Mouse (Mus musculus) frontal cortex, postnatal 36 days (tissue): ENCODE measurements around the gene Ankrd34c.

Experiments
- DNase-seq, 2 experiments: peaks; one replicate each; pipeline ENCODE4 v3.0.0; 2022; ENCODE audit warnings: low spot score in 2 of 2

Ankrd34c gene

DNA sequence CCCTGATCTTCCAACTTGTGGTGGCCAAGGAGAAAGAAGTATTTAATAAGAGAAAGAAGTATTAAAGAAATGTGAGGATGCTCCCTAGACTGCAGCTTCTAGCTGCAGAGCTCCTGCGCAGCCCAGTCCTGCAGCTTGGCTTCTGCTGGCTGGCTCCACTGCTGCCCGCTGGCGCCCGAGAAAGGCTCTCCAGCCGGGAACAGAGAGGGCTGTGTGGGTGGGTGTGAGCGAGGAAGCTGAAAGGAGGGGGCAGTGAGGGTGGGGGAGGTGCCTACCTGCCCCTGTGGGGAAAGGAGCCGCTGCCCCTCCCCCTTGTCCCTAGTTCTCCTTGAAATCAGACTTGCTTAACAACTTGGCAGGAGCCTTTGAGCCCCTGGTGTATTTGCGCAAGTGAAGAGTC, at the start of gene Ankrd34c:
TSS of gene Ankrd34c (minus strand) at position 181 of the 400 bp plus-strand sequence.
- peak; percentile 50 to 62 for DNase-seq

GRCm38 (mm10) chr9:89787532-89787931, 49.3 kb upstream of the Ankrd34c start:
- no peak for DNase-seq

DNA sequence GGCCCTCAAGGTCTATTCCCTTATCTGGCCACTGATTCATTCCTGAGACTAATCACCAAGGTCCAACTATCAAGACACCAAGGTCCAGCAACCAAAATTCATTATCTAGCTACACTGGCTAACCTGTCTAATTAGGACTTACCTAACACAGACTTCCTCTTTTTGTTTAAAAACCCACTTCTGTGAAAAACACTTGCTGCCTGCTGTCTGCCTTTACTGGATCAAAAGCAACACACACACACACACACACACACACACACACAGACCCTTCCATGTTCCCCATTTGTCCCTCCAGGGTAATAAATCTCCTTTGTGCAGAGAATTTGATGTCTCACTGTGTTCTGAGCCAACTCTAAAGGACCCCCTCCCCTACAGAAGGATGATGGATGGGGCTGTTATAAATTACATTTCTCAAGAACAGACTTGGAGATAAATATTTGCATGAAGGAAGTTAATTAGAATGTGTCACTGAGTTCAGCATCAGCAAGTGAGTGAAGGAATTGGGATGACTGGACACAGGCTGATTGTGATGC, 43.2 kb upstream of the Ankrd34c start:
- no peak for DNase-seq

GRCm38 (mm10) chr9:89779237-89779636, 41.0 kb upstream of the Ankrd34c start:
- no peak for DNase-seq

GRCm38 (mm10) chr9:89771153-89771552, 32.9 kb upstream of the Ankrd34c start:
- no peak for DNase-seq

- no peak for DNase-seq
Observed at GRCm38 (mm10) chr9:89762017-89762416, 23.7 kb upstream of the Ankrd34c start.

DNA sequence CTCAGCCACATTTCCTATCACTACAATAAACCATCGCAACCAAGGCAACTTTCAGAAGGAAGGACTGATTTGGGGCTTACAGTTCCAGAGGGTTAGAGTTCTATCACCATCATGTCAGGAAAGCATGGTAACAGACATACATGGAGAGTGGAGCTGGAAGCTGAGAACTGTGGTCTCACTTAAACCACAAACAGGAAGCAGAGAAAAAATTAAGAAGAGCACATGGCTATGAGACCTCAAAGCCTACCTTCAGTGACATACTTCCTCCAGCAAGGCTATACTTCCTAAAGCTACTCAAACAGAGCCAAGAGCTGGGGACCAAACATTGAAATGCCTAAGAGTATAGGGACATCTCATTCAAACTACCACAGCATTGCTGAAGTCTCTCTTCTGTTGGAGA, 20.3 kb upstream of the Ankrd34c start:
- no peak for DNase-seq

DNA sequence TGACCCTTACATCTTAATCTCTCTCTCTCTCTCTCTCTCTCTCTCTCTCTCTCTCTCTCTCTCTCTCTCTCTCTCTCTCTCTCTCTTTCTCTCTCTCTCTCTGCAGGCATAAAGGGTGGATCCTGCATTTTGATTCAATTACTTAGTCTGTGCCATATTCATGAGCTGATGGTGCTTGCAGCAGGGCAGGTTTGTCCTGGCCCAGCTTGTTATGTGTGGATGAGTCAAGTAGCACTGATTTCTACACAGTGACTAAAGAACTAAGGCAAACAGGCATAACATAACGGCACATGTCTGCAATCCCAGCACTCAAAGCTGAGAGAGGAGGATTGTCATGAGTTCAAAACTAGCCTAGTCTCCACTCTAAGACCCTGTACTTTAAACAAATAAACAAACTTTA, 19.9 kb upstream of the Ankrd34c start:
- DNase-seq = no peak

DNA sequence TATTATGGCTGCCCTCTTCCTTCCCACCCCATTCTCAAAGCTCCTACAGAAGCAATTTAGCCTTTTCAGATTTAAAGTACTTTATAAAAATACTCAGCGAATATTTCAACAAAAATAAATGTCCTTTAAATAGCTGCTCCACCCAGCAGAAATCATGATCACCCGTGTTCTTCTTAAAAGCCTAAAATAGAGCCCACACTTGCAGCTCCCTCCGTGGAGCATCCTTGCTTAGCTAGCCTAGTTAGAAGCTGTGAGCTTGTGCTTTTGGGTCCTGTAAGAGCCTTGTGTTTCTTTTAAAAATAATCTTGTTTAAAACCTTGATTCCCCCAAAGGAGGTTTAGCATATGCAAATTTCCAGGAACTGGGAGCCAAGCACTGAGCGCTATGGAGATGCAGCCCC, 19.3 kb upstream of the Ankrd34c start:
- DNase-seq = peak; percentile 35 to 72

GRCm38 (mm10) chr9:89740041-89740440, 1.8 kb upstream of the Ankrd34c start:
- DNase-seq = no peak

- peak in 1 of 2 experiments; percentile 24 for DNase-seq
Observed at GRCm38 (mm10) chr9:89737888-89738287, 387 bp downstream of the Ankrd34c start.

GRCm38 (mm10) chr9:89736932-89737705, 1.2 kb downstream of the Ankrd34c start:
- DNase-seq = peak; percentile 18 to 35

- DNase-seq = no peak
Observed at GRCm38 (mm10) chr9:89706906-89707305, 31.4 kb downstream of the Ankrd34c start.

- DNase-seq = no peak
Observed at GRCm38 (mm10) chr9:89705197-89705533, 33.1 kb downstream of the Ankrd34c start.

DNA sequence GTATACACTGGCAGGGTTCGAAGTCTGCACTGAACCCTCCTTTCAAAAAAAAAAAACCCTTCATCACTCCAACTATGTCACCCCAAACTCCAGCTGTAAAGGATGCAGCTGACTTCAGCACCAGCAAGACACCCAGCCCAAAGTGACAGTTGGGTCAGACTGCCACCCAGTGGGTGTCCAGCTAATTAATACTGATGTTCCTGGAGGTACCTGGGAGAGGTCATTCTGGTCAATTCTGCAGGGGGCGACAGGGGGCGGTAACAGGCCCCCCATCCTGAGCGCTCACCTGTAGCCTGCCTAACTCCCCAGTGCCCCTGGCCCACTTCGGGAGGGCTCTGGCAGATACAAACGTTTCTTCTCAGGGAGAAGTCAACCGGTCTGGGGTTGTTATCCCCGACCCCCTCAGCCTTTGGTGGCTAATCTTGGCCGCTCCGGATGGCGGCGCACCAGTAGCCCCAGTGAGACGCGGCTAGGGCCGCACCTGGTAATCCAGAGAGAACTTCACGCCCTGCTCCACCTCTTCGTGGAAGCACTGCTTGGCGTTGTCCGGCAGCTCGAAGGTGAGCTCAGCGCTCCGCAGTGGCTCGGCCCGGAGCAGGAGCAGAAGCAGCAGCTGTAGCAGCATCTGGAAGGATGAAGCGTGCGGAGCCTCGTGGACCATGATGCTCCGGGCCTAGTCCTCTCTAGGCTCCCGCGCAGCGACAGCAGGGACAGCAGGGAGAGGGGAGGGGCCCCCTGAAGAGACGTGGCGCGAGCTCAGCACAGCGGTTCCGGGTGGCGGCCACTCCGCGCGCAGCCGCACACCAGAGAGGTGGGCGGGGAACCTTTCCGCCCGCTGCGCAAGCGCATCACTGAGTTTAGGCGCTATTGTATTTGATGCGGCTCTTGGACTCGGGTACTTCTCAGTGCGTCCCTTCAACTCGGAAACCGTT, 33.7 kb downstream of the Ankrd34c start, which contains the start of gene Tmed3:
TSS of gene Tmed3 (minus strand) at position 804 of the 932 bp plus-strand sequence.
- DNase-seq = peak; percentile 92 to 94

DNA sequence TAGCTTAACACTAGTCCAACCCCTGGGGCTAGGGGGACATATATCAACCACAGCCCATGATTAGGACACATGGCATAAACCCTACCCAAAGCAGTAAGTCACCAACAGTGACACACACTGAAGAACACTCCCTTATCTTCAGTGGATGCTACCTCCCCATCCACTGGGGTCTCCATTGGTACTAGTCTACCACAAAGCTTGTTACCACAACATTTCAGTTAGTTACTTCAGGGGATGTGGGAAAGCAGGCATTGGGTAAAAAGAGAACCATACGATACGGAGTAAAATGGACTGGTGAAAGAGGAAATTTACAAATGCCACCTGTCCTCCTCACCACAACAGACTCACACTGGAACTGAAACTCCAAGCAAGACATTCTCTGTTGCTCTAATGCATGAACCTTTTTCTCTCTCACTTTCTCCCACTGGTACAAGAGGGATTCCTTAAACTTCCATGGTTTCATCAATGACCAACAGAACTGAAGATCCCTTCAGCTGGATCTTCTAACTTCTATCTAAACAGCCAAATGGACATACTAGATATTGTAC, 37.3 kb downstream of the Ankrd34c start:
- no peak for DNase-seq

- DNase-seq = no peak
Observed at GRCm38 (mm10) chr9:89695143-89695542, 43.1 kb downstream of the Ankrd34c start.

DNA sequence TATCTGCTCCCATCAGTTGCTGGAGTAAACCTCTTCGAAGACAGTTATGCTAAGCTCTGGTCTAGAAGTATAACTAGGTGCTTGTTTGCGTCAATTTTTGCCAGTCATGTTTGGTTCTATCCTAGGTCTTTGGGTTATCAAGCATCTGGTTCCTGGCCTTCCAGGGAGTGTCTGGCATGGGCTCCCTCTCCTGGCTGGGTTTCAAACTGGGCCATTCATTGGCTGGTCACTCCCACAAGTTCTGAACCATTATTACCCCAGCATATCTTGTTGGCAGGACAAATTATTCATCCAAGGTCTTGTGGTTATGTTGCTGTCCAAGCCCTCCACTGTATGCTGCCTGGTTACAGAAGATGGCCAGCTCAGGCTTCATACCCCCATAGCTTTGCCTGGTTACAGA, 44.6 kb downstream of the Ankrd34c start:
- DNase-seq = no peak

DNA sequence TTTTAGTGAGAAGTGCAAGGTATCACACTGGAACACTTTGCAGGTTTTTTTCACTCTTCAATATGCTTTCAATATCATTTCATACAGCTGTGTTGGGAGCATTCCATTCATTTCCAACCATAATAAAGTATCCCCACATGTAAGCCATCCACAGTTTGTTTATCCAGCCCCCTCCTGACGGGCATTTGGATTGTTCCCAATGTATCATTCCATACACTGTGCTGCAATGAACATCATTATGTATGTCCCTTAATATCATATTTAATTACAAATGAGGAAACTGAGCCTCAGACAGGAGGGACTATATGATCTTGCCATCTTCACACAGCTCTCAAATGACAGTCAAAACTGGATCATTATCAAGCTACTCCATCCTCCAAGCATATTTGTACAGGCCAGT, 49.1 kb downstream of the Ankrd34c start:
- no peak for DNase-seq

- peak in 1 of 2 experiments; percentile 34 for DNase-seq
Observed at GRCm38 (mm10) chr9:89687503-89688226, 50.6 kb downstream of the Ankrd34c start.

GRCm38 (mm10) chr9:89686262-89686661, 52.0 kb downstream of the Ankrd34c start:
- DNase-seq = no peak
